19 mouse cellular contexts compared by ENCODE assay signal in the genomic region with DNA sequence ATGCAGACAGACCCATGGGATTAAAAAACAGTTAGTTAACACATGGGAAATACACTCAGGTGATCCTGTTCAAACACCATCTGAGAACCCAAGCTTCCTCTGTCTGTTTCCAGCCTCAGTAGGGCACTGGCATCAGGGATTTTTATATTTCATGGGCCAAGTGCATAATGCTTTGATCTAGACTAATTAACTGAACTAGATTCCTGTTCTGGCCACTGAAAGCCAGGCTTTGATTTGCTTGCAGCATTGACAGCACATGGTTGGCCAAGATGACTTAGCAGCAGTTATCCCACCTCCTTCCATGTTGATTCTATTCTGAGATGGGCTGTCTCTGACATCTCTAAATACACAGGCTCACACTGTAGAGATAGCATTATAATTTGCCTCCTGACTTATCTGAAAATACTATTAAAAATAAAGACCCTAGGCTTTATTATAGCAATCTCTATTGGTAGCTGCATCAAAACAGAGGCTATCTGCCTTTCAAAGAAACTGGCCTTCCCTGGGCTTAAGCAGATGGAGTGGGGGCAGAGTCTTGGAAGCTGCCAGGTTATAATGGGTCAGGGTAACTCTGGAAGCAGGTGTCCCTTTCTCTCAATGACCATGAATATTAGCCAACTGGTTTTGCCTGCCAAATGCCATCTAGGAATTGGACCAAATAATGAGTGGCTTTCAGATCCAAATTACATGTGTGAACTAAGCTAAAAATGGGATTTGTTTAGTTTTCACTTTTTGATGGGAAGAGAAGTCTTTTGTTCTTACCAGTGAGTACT.
A peak's percentile ranks its signal among the peaks of the same experiment; 100 is the strongest.
DNase-seq lines count a peak whose midpoint lies in the region; ATAC-seq and TF ChIP-seq lines count a peak whose summit lies in the region.
"Had no signal": no experiment of that assay in that cellular context is flagged by ENCODE, and none has a peak within 500 bp of the region (broad histone marks: within the 10 kb centered on the region; RNA-seq: fewer than 3 reads in every experiment).

No protein-coding gene starts in this region.

- no peaks in the 10 kb centered on the region for H3K4me1 ChIP-seq in hindbrain, embryonic 16.5 days (ENCODE audit: control insufficient read depth, insufficient read depth, low read depth, low read length)
- no peaks in the 10 kb centered on the region; the same call in 1 of the 2 replicates for H3K4me1 ChIP-seq in hindbrain, embryonic 11.5 days (replicated peaks; ENCODE audit: control insufficient read depth, insufficient read depth, low read length)
- H3K4me1 ChIP-seq in stomach, postnatal 0 days (replicated peaks; ENCODE audit: control insufficient read depth, insufficient read depth): no peaks in the 10 kb centered on the region
- H3K4me1 ChIP-seq: embryonic facial prominence, embryonic 15.5 days; liver, embryonic 13.5 days; megakaryocyte, embryonic 14.5 days had no signal

- H3K36me3 ChIP-seq in hindbrain, embryonic 16.5 days (ENCODE audit: control insufficient read depth, insufficient read depth, low read length): 0 out of 2 replicates have a peak, but pooled peaks cover 2% of the 10 kb centered on the region
- H3K36me3 ChIP-seq in hindbrain, embryonic 11.5 days (ENCODE audit: control insufficient read depth, insufficient read depth, low read length): no peaks in the 10 kb centered on the region
- H3K36me3 ChIP-seq in stomach, postnatal 0 days (ENCODE audit: control insufficient read depth, insufficient read depth, low read length): no peaks in the 10 kb centered on the region
- H3K36me3 ChIP-seq: liver, embryonic 13.5 days had no signal

- TF ChIP-seq EP300 in stomach, postnatal 0 days (optimal IDR thresholded peaks at IDR 0.05): no peak

- H3K27me3 ChIP-seq in hindbrain, embryonic 16.5 days (replicated peaks; ENCODE audit: control insufficient read depth, insufficient read depth, low read length): no peaks in the 10 kb centered on the region
- H3K27me3 ChIP-seq in hindbrain, embryonic 11.5 days (ENCODE audit: control insufficient read depth, insufficient read depth, low read length): no peaks in the 10 kb centered on the region
- H3K27me3 ChIP-seq in stomach, postnatal 0 days (ENCODE audit: control insufficient read depth, insufficient read depth, low read length): no peaks in the 10 kb centered on the region
- H3K27me3 ChIP-seq: embryonic facial prominence, embryonic 15.5 days; liver, embryonic 13.5 days; megakaryocyte, embryonic 14.5 days had no signal

- H3K4me3 ChIP-seq in hindbrain, embryonic 16.5 days (ENCODE audit: low read length): no peak overlapping the region
- no peak overlapping the region for H3K4me3 ChIP-seq in hindbrain, embryonic 11.5 days (ENCODE audit: low read depth, low read length)
- no peak overlapping the region for H3K4me3 ChIP-seq in stomach, postnatal 0 days (ENCODE audit: low read depth, low read length)
- no peak overlapping the region for H3K4me3 ChIP-seq in gastrocnemius, adult 2 months
- H3K4me3 ChIP-seq: embryonic facial prominence, embryonic 15.5 days; liver, embryonic 13.5 days; megakaryocyte, embryonic 14.5 days; myocyte had no signal

- no peak for DNase-seq in hindbrain, embryonic 11.5 days (ENCODE audit: low spot score)
- DNase-seq in right cerebral cortex, postnatal 10 days (ENCODE audit: low spot score in 2 of 2): peak; percentile 31 to 59
- DNase-seq in right cerebral cortex, adult 2 months (ENCODE audit: low spot score in 2 of 2): no peak
- peak; percentile 61 for DNase-seq in cerebellum, adult 9-11 months
- DNase-seq in stomach, postnatal 0 days (ENCODE audit: low spot score): no peak
- DNase-seq in gastrocnemius, adult 2 months: no peak
- DNase-seq: gastrocnemius, postnatal 36 days; heart, postnatal 4 days; kidney, adult 11 months; kidney, postnatal 10 days; liver, embryonic 13.5 days; right cerebral cortex, adult 18-20 months; thymus, postnatal 36 days had no signal

- H3K4me2 ChIP-seq in hindbrain, embryonic 16.5 days (ENCODE audit: low read length): no peak overlapping the region
- no peak overlapping the region for H3K4me2 ChIP-seq in hindbrain, embryonic 11.5 days (replicated peaks; ENCODE audit: low read depth, low read length)
- H3K4me2 ChIP-seq in stomach, postnatal 0 days (replicated peaks; ENCODE audit: low read depth): no peak overlapping the region
- H3K4me2 ChIP-seq: embryonic facial prominence, embryonic 15.5 days; heart, embryonic 11.5 days; liver, embryonic 13.5 days had no signal

- intact Hi-C loops in gastrocnemius, adult 2 months (cut with DNase I): no loop called here

- TF ChIP-seq CTCF in stomach, postnatal 0 days (IDR thresholded peaks at IDR 0.05; ENCODE audit: low read depth): no peak
- no peak for TF ChIP-seq CTCF in gastrocnemius, adult 2 months (IDR thresholded peaks at IDR 0.05)

- H3K27ac ChIP-seq in hindbrain, embryonic 16.5 days (ENCODE audit: low read depth, low read length): no peak overlapping the region
- no peak overlapping the region for H3K27ac ChIP-seq in hindbrain, embryonic 11.5 days (ENCODE audit: low read depth, low read length)
- no peak overlapping the region for H3K27ac ChIP-seq in stomach, postnatal 0 days (replicated peaks)
- no peak overlapping the region for H3K27ac ChIP-seq in gastrocnemius, adult 2 months
- H3K27ac ChIP-seq: embryonic facial prominence, embryonic 15.5 days; liver, embryonic 13.5 days had no signal

- no peak overlapping the region for H3K9ac ChIP-seq in hindbrain, embryonic 16.5 days (ENCODE audit: low read depth, low read length)
- H3K9ac ChIP-seq in hindbrain, embryonic 11.5 days (ENCODE audit: low read depth, low read length): no peak overlapping the region
- no peak overlapping the region for H3K9ac ChIP-seq in stomach, postnatal 0 days (ENCODE audit: low read length)
- H3K9ac ChIP-seq: embryonic facial prominence, embryonic 15.5 days; liver, embryonic 13.5 days had no signal

- H3K9me3 ChIP-seq in hindbrain, embryonic 16.5 days (ENCODE audit: control insufficient read depth, low read length): no peaks in the 10 kb centered on the region
- no peaks in the 10 kb centered on the region for H3K9me3 ChIP-seq in hindbrain, embryonic 11.5 days (ENCODE audit: control insufficient read depth, low read length)
- H3K9me3 ChIP-seq in stomach, postnatal 0 days (ENCODE audit: control insufficient read depth, low read length): no peaks in the 10 kb centered on the region
- H3K9me3 ChIP-seq: embryonic facial prominence, embryonic 15.5 days; liver, embryonic 13.5 days; megakaryocyte, embryonic 14.5 days had no signal

- peak; percentile 84 for ATAC-seq in hindbrain, embryonic 16.5 days
- ATAC-seq in hindbrain, embryonic 11.5 days (ENCODE audit: low FRiP score): no peak
- no peak for ATAC-seq in stomach, postnatal 0 days (ENCODE audit: low FRiP score, low TSS enrichment)
- ATAC-seq: lung, postnatal 0 days had no signal

Comparison
In these comparisons a context has a peak if more than half of its experiments do, and no peak if none do; other contexts are left out.
1. DNase-seq: peak in right cerebral cortex, postnatal 10 days (2 of 2) and cerebellum, adult 9-11 months (single experiment); none in hindbrain, embryonic 11.5 days (single experiment), right cerebral cortex, adult 2 months (0 of 2), stomach, postnatal 0 days (single experiment) and gastrocnemius, adult 2 months (single experiment).